ENCODE assay signal across 8 mouse cellular contexts in the genomic region with DNA sequence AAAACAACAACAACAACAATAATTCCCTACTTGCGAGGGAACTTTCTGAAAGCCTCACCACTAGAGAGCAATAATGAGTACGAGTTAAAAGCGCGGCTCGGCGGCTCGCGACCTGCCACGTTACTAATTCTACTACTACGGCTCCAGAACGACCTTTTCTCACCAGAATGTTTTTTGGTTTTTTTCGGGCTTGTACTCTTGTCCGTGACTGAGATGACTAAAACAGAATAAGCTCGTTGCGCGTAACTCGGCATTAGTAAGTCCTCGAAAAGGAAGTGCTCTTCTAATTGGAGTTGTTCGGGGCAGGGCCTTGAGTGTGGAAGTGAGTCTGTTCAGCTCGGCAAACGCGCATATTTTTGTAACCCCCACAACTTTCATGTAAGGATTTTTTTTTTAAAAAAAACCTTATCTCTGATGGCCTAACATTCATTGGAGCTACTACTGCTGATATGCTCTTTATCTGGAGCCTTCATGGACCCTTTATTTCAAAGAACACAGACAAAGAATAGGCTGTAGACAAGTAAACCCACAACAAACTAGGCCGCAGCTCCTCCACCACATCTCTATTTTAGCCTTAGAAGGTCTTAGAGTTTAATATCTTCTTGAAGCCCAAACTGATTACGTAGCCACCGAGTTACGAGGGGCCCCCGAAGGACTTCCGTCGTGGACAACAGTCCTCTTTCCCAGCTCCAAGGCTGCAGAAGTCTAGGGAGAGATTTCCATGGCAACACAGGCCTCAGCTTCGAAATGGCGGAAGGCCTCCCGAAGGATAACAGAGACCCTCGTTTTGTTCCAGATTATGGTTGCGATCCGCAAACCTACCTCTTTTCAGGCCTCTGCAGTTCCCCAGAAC. TPM values are rescaled to one million over a fixed set of nuclear protein-coding genes. Genes with fewer than 3 reads are reported as not detected.
DNase-seq lines count a peak whose midpoint lies in the region; ATAC-seq and TF ChIP-seq lines count a peak whose summit lies in the region.

No protein-coding gene starts in this region.

- under 1% methylated on average over 35 of the region's 35 CpGs for WGBS in forebrain, embryonic 14.5 days
- under 1% methylated on average over 35 of the region's 35 CpGs for WGBS in lung, adult 2 months

- TF ChIP-seq RAD21 in MEL (IDR thresholded peaks at IDR 0.05; ENCODE audit: low read depth, low read length) = no peak

- H3K9ac ChIP-seq in MEL (ENCODE audit: control insufficient read depth, low read depth, low read length, poor library complexity, severe bottlenecking) = peak overlapping the region; percentile 64
- peak overlapping the region; percentile 74 for H3K9ac ChIP-seq in forebrain, embryonic 14.5 days (ENCODE audit: low read length)

- no peaks in the 10 kb centered on the region for H3K9me3 ChIP-seq in MEL (replicated peaks; ENCODE audit: insufficient read depth, low read length)
- no peaks in the 10 kb centered on the region for H3K9me3 ChIP-seq in forebrain, embryonic 14.5 days (replicated peaks; ENCODE audit: control insufficient read depth, low read length)

- peaks cover 12 to 13% of the 10 kb centered on the region in 2 experiments for H3K4me1 ChIP-seq in MEL (ENCODE audit: control insufficient read depth in 1 of 2, insufficient read depth in 2 of 2, low read length in 2 of 2)
- H3K4me1 ChIP-seq in forebrain, embryonic 14.5 days (ENCODE audit: control insufficient read depth, insufficient read depth, low read length) = peaks cover 23% of the 10 kb centered on the region
- H3K4me1 ChIP-seq in lung, adult 2 months (ENCODE audit: control insufficient read depth, insufficient read depth, low read length) = 0 out of 2 replicates have a peak, but pooled peaks cover 2% of the 10 kb centered on the region

- TF ChIP-seq POLR2A in MEL (IDR thresholded peaks at IDR 0.05; ENCODE audit: control insufficient read depth in 1 of 2, insufficient read depth in 1 of 2, low read depth in 1 of 2, low read length in 2 of 2, poor library complexity in 1 of 2) = no peak
- TF ChIP-seq POLR2A in lung, adult 2 months (IDR thresholded peaks at IDR 0.05; ENCODE audit: borderline replicate concordance, extremely low read depth, low read depth, low read length) = no peak; the same call in 1 of the 2 replicates

- peak overlapping the region; percentile 53 for H3K4me2 ChIP-seq in forebrain, embryonic 14.5 days (ENCODE audit: low read length)

- peak overlapping the region; percentile 61 for H3K4me3 ChIP-seq in MEL (ENCODE audit: control insufficient read depth in 1 of 2, insufficient read depth in 1 of 2, low read depth in 2 of 2, low read length in 2 of 2)
- peak overlapping the region; percentile 64 for H3K4me3 ChIP-seq in forebrain, embryonic 14.5 days (ENCODE audit: low read depth, low read length)
- peak overlapping the region; percentile 90 for H3K4me3 ChIP-seq in lung, adult 2 months (replicated peaks; ENCODE audit: extremely low read depth, low read depth, low read length)

- DNase-seq in MEL (ENCODE audit: low read depth, low spot score) = peak; percentile 88
- peak; percentile 84 for DNase-seq in forebrain, embryonic 14.5 days (ENCODE audit: low spot score)
- DNase-seq in heart, postnatal 4 days = peak; percentile 60
- DNase-seq in layer of hippocampus, adult 18-20 months (ENCODE audit: low spot score in 2 of 2) = peak; percentile 25 to 80
- peak; percentile 67 for DNase-seq in lung, adult 2 months
- peak; percentile 50 for DNase-seq in testis, postnatal 10 days (ENCODE audit: low spot score)

- peak in 1 of 2 experiments; percentile 56; a peak in 1 of 4 replicates for TF ChIP-seq EP300 in MEL (IDR thresholded peaks at IDR 0.05; ENCODE audit: low read depth in 1 of 2, low read length in 2 of 2)

- peak; percentile 47 for ATAC-seq in cerebellum, adult (ENCODE audit: insufficient number of reproducible peaks, low FRiP score, low TSS enrichment)
- peak; percentile 65 for ATAC-seq in forebrain, embryonic 14.5 days
- ATAC-seq in neutrophil, adult 5-6 weeks (ENCODE audit: extremely low read depth, insufficient number of reproducible peaks, low FRiP score, poor library complexity, severe bottlenecking) = peak; percentile 27; the same call in 1 of the 2 replicates

- peaks cover 33% of the 10 kb centered on the region for H3K79me2 ChIP-seq in MEL (ENCODE audit: control insufficient read depth, insufficient read depth, low read length, poor library complexity)

- no peaks in the 10 kb centered on the region for H3K27me3 ChIP-seq in MEL (ENCODE audit: control insufficient read depth in 1 of 2, insufficient read depth in 2 of 2, low read length in 2 of 2)
- H3K27me3 ChIP-seq in forebrain, embryonic 14.5 days (replicated peaks; ENCODE audit: control insufficient read depth, insufficient read depth, low read length) = no peaks in the 10 kb centered on the region

- H3K36me3 ChIP-seq in MEL (ENCODE audit: control insufficient read depth in 1 of 2, insufficient read depth in 2 of 2, low read length in 2 of 2) = peaks cover 7 to 23% of the 10 kb centered on the region in 2 experiments
- peaks cover 22% of the 10 kb centered on the region for H3K36me3 ChIP-seq in forebrain, embryonic 14.5 days (ENCODE audit: control insufficient read depth, insufficient read depth, low read length)

- H3K27ac ChIP-seq in MEL (ENCODE audit: control insufficient read depth, low read depth, low read length) = peak overlapping the region; percentile 91
- H3K27ac ChIP-seq in forebrain, embryonic 14.5 days (ENCODE audit: low read depth, low read length) = peak overlapping the region; percentile 9; the same call in 1 of the 2 replicates

- no peak for TF ChIP-seq CTCF in MEL (IDR thresholded peaks at IDR 0.05 in 2 of 3, conservative IDR thresholded peaks at IDR 0.05 in 1 of 3; ENCODE audit: control insufficient read depth in 1 of 3, insufficient read depth in 1 of 3, low read depth in 2 of 3, low read length in 3 of 3, poor library complexity in 1 of 3, severe bottlenecking in 1 of 3)
- TF ChIP-seq CTCF in lung, adult 2 months (IDR thresholded peaks at IDR 0.05; ENCODE audit: insufficient read depth, low read length) = peak; percentile 51

TF ChIP-seq in MEL, 35 proteins besides CTCF, POLR2A, EP300 and RAD21 (continues in another document):
- peak; percentile 49; the same call in 1 of the 2 replicates for TF ChIP-seq TBP (IDR thresholded peaks at IDR 0.05; ENCODE audit: low read depth, low read length)
- TF ChIP-seq USF2 (IDR thresholded peaks at IDR 0.05; ENCODE audit: borderline replicate concordance in 1 of 2, insufficient read depth in 1 of 2, low read depth in 1 of 2, low read length in 2 of 2) = no peak
- TF ChIP-seq ETS1 (IDR thresholded peaks at IDR 0.05; ENCODE audit: low read depth, low read length) = peak; percentile 36; the same call in 1 of the 2 replicates
- no peak for TF ChIP-seq RCOR1 (IDR thresholded peaks at IDR 0.05; ENCODE audit: low read depth, low read length)
- no peak for TF ChIP-seq NRF1 (IDR thresholded peaks at IDR 0.05; ENCODE audit: insufficient read depth, low read depth, low read length, poor library complexity, severe bottlenecking)
- TF ChIP-seq NELFE (IDR thresholded peaks at IDR 0.05; ENCODE audit: low read depth, low read length) = no peak
- TF ChIP-seq TCF12 (IDR thresholded peaks at IDR 0.05; ENCODE audit: low read depth, low read length) = no peak

RNA-seq across cellular contexts. Expression of a gene that starts 0.5 kb away (rescaled TPM):
- 80.9 and 81.4 TPM in 2 replicates for total RNA-seq in MEL (2012; rRNA removed)
- polyA plus RNA-seq in MEL (2012; ENCODE audit: insufficient read depth in 1 of 2, insufficient read length in 2 of 2, low read depth in 1 of 2, low replicate concordance in 2 of 2, missing spikeins in 1 of 2) = 10 to 100 TPM in 1 of 2 experiments, not detected in 1; 80.4 TPM
- polyA plus RNA-seq in forebrain, embryonic 14.5 days (2014; fragmentation: Nextera tagmentation; extraction: Ambion mirVana) = 140 and 149 TPM in 2 replicates
- total RNA-seq in heart, postnatal 4 days (2021) = 10 to 100 TPM; 58.0 to 61.1 TPM
- 10 to 100 TPM; 48.0 to 48.8 TPM for total RNA-seq in layer of hippocampus, adult 18-20 months (2021)
- polyA plus RNA-seq in lung, adult 2 months (2012; rRNA removed) = 20.9 and 31.5 TPM in 2 replicates
- total RNA-seq in neutrophil, adult 5-6 weeks (2017) = 44.3 and 44.7 TPM in 2 replicates

RNA-seq across cellular contexts. Expression of a gene that starts 0.6 kb away (rescaled TPM):
- total RNA-seq in MEL (2012; rRNA removed) = 24.4 and 26.9 TPM in 2 replicates
- polyA plus RNA-seq in MEL (2012; ENCODE audit: insufficient read depth in 1 of 2, insufficient read length in 2 of 2, low read depth in 1 of 2, low replicate concordance in 2 of 2, missing spikeins in 1 of 2) = 10 to 100 TPM in 1 of 2 experiments, not detected in 1; 37.9 TPM
- 16.4 and 16.6 TPM in 2 replicates for polyA plus RNA-seq in forebrain, embryonic 14.5 days (2014; fragmentation: Nextera tagmentation; extraction: Ambion mirVana)
- total RNA-seq in heart, postnatal 4 days (2021) = 10 to 100 TPM; 12.5 to 14.2 TPM
- 10 to 100 TPM; 12.8 to 13.5 TPM for total RNA-seq in layer of hippocampus, adult 18-20 months (2021)
- 6.3 and 7.9 TPM in 2 replicates for polyA plus RNA-seq in lung, adult 2 months (2012; rRNA removed)
- total RNA-seq in neutrophil, adult 5-6 weeks (2017) = 13.1 and 15.7 TPM in 2 replicates

RNA-seq across cellular contexts. Expression of a gene that starts 27.1 kb away (rescaled TPM):
- total RNA-seq in MEL (2012; rRNA removed) = 0.10 and 0.15 TPM in 2 replicates
- under 1 TPM in 1 of 2 experiments, not detected in 1; 0.25 TPM for polyA plus RNA-seq in MEL (2012; ENCODE audit: insufficient read depth in 1 of 2, insufficient read length in 2 of 2, low read depth in 1 of 2, low replicate concordance in 2 of 2, missing spikeins in 1 of 2)
- polyA plus RNA-seq in forebrain, embryonic 14.5 days (2014; fragmentation: Nextera tagmentation; extraction: Ambion mirVana) = not detected in 2 replicates
- not detected for total RNA-seq in heart, postnatal 4 days (2021)
- not detected for total RNA-seq in layer of hippocampus, adult 18-20 months (2021)
- polyA plus RNA-seq in lung, adult 2 months (2012; rRNA removed) = 1.0 and 1.7 TPM in 2 replicates
- not detected in 2 replicates for total RNA-seq in neutrophil, adult 5-6 weeks (2017)

RNA-seq across cellular contexts. Expression of a gene that starts 47.4 kb away (rescaled TPM):
- 18.9 and 20.6 TPM in 2 replicates for total RNA-seq in MEL (2012; rRNA removed)
- 10 to 100 TPM; 37.5 to 46.5 TPM for polyA plus RNA-seq in MEL (2012; ENCODE audit: insufficient read depth in 1 of 2, insufficient read length in 2 of 2, low read depth in 1 of 2, low replicate concordance in 2 of 2, missing spikeins in 1 of 2)
- 43.9 and 44.9 TPM in 2 replicates for polyA plus RNA-seq in forebrain, embryonic 14.5 days (2014; fragmentation: Nextera tagmentation; extraction: Ambion mirVana)
- 10 to 100 TPM; 31.5 to 34.7 TPM for total RNA-seq in heart, postnatal 4 days (2021)
- total RNA-seq in layer of hippocampus, adult 18-20 months (2021) = 10 to 100 TPM; 10.5 to 11.2 TPM
- polyA plus RNA-seq in lung, adult 2 months (2012; rRNA removed) = 23.2 and 29.3 TPM in 2 replicates
- total RNA-seq in neutrophil, adult 5-6 weeks (2017) = 8.1 and 8.3 TPM in 2 replicates

RNA-seq across cellular contexts. Expression of a gene that starts 47.6 kb away (rescaled TPM):
- total RNA-seq in MEL (2012; rRNA removed) = 21.1 and 23.3 TPM in 2 replicates
- 10 to 100 TPM in 1 of 2 experiments, not detected in 1; 26.5 TPM for polyA plus RNA-seq in MEL (2012; ENCODE audit: insufficient read depth in 1 of 2, insufficient read length in 2 of 2, low read depth in 1 of 2, low replicate concordance in 2 of 2, missing spikeins in 1 of 2)
- polyA plus RNA-seq in forebrain, embryonic 14.5 days (2014; fragmentation: Nextera tagmentation; extraction: Ambion mirVana) = 15.7 and 18.6 TPM in 2 replicates
- total RNA-seq in heart, postnatal 4 days (2021) = 10 to 100 TPM; 26.5 to 28.1 TPM
- 10 to 100 TPM; 38.2 to 38.4 TPM for total RNA-seq in layer of hippocampus, adult 18-20 months (2021)
- 35.6 and 41.5 TPM in 2 replicates for polyA plus RNA-seq in lung, adult 2 months (2012; rRNA removed)
- total RNA-seq in neutrophil, adult 5-6 weeks (2017) = 134 and 141 TPM in 2 replicates

Comparison
In these comparisons a context has a peak if more than half of its experiments do, and no peak if none do; other contexts are left out.
1. Peak in every context shown above with its lines: DNase-seq, ATAC-seq, H3K4me3 ChIP-seq and H3K27ac ChIP-seq.